Mouse (Mus musculus): Measurements from ENCODE around the gene Mfap3.

- TF ChIP-seq CTCF (IDR thresholded peaks at IDR 0.05; ENCODE audit: low read depth) (no peak), EP300 (IDR thresholded peaks at IDR 0.05; ENCODE audit: low read depth) (no peak)
These were observed 52.6 kb downstream of the Mfap3 start for GRCm38 (mm10) chr11:57571035-57571434.

Measured in liver, embryonic 14.5 days (tissue).